Mouse (Mus musculus) C2C12 (cell line): Measurements from ENCODE around the gene Pltp. TPM values are rescaled to one million over a fixed set of nuclear protein-coding genes. Genes with fewer than 3 reads are reported as not detected.
"Not testable (repeated sequence)": the region's sequence is repeated elsewhere in the genome, so short reads cannot be mapped to it uniquely, and the experiment has no call there.

Experiments
- H3K27me3 ChIP-seq: one replicate; pipeline ENCODE4 v1.6.1; 2011; ENCODE audit not compliant: control insufficient read depth, insufficient read depth, insufficient read length
- H3K36me3 ChIP-seq: one replicate; pipeline ENCODE4 v1.6.1; 2011; ENCODE audit not compliant: control insufficient read depth, insufficient read depth
- H3K4me3 ChIP-seq: one replicate; pipeline ENCODE4 v1.5.1; 2011; ENCODE audit warnings: mild to moderate bottlenecking, control low read depth; ENCODE audit not compliant: poor library complexity, insufficient read depth, severe bottlenecking
- H3K79me2 ChIP-seq: one replicate; pipeline ENCODE4 v1.6.1; 2011; ENCODE audit not compliant: control insufficient read depth, insufficient read depth
- H3K79me3 ChIP-seq: one replicate; pipeline ENCODE4 v1.6.1; 2011; ENCODE audit warnings: low read depth, control low read depth
- H3ac ChIP-seq: one replicate; pipeline ENCODE3; 2011; ENCODE audit warnings: low read depth; ENCODE audit not compliant: control insufficient read depth, insufficient read length
- CEBPB ChIP-seq: IDR thresholded peaks from one replicate; pipeline ENCODE4 v1.6.1; 2011; ENCODE audit warnings: low read depth, mild to moderate bottlenecking, control low read depth, moderate library complexity
- CTCF ChIP-seq: IDR thresholded peaks from one replicate; pipeline ENCODE4 v1.5.1; 2011; ENCODE audit not compliant: control insufficient read depth, insufficient read depth, insufficient read length
- FOSL1 ChIP-seq: IDR thresholded peaks from one replicate; pipeline ENCODE4 v1.8.0; 2011; ENCODE audit warnings: mild to moderate bottlenecking, low read length; ENCODE audit not compliant: poor library complexity, insufficient read depth, severe bottlenecking
- MAX ChIP-seq: IDR thresholded peaks from one replicate; pipeline ENCODE4 v1.6.1; 2011; ENCODE audit warnings: mild to moderate bottlenecking, control low read depth
- MYOD1 ChIP-seq: IDR thresholded peaks from one replicate; pipeline ENCODE4 v1.6.1; 2011; ENCODE audit warnings: low read depth; ENCODE audit not compliant: control insufficient read depth, insufficient read length
- MYOG ChIP-seq: IDR thresholded peaks from one replicate; pipeline ENCODE4 v1.6.1; 2011; ENCODE audit not compliant: control insufficient read depth, insufficient read length; ENCODE audit errors: extremely low read depth
- USF1 ChIP-seq: IDR thresholded peaks from one replicate; pipeline ENCODE4 v1.6.1; 2011; ENCODE audit warnings: low read depth, mild to moderate bottlenecking, control low read depth, moderate library complexity
- polyA plus RNA-seq: library from polyadenylated mRNA; unstranded; fragments of >200 nt; fragmentation: generic; extraction: Trizol; gene quantifications from one replicate; pipeline ENCODE4 v1.2.1, GENCODE M21; 2012; ENCODE audit warnings: missing spikeins

Gene Pltp
- polyA plus RNA-seq, 1 experiment = 13.3 TPM

DNA sequence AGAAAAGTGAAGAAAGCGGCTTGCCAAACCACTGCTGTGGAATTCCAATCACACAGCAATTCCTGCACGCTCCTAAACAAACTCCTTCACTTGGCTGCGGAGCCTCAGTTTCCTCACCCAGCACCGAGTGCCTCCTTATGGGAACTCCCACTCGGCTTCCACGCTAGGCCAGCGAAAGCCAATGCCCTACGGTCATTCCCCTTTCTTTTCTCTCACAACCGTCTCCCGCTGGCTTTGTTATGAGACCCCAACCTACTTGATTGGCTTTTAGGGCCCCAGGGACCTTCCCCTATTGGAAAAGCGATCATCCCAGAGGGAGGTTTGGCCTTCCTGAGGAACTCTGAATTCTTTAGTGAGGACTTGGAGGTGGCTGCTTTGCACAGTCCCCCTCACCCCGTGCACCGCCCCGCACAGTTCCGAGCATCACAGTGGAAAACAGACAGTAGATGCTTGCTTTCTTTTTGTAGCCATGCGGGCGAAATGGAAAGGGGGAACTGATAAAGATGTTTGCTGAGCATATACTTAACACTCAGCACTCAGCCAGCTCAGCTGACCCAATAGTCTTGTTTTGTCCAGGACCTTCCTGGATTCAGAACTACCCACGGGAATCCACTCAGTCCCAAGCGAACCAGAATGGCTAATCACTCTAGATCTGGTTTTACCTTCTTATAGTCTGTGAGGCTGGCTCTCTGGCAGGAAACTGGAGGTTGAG, 487 bp upstream of the Pltp start:
- Histone ChIP-seq H3K79me2 (no peaks in the 10 kb centered on the region), H3K36me3 (no peaks in the 10 kb centered on the region), H3K4me3 (peak overlapping the region; percentile 11), H3K79me3 (no peaks in the 10 kb centered on the region), H3ac (peak overlapping the region; percentile 72), H3K27me3 (no peaks in the 10 kb centered on the region)
- TF ChIP-seq FOSL1 = no peak
- TF ChIP-seq MYOG = no peak
- TF ChIP-seq MYOD1 = no peak
- no peak for TF ChIP-seq CEBPB
- TF ChIP-seq CTCF = no peak

DNA sequence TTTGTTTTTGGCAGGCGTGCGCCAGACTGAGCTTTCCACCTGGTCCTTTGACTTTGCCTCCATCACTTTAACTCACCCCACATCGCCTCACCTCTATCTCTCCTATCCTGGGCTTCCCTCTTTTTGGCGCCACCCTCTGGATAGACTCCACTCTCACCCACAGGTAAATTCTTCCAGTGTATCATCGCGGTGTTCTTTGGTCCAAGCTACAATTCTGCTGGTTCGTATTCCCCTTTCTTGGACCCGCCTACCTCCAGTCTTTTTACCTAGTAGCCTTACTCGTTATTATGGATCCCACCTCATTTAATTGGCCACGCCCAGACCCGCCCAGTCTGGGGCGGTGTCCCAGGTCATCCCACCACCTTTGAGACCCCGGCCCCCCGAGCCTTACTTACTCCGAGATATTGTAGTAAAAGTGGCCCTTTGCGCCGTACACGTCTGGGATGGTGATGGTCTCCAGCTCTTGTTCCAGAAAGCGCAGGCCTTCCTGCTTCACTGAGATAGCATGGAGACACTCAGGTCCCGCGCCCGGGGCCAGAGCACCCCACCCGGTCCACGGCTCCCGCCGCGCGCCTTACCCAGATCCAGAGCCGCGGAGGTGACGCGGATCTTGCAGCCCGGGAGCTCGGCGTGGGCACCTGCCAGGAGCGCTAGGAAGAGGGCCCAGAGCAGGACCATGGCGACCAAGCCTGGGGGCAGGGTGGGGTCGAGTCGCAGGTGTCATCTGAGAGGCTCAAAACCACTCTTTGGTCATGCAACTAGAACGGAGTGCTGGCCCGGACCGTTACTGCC, 1.0 kb downstream of the Pltp start:
- no peaks in the 10 kb centered on the region for H3K79me3 ChIP-seq
- H3K79me2 ChIP-seq = no peaks in the 10 kb centered on the region
- H3ac ChIP-seq = peak overlapping the region; percentile 59
- H3K4me3 ChIP-seq = peak overlapping the region; percentile 48
- TF ChIP-seq USF1 = no peak
- no peak for TF ChIP-seq CEBPB
- TF ChIP-seq MAX = no peak
- TF ChIP-seq MYOD1 = no peak
- no peak for TF ChIP-seq MYOG
- no peak for TF ChIP-seq CTCF
- no peak for TF ChIP-seq FOSL1
- H3K27me3 ChIP-seq = no peaks in the 10 kb centered on the region
- no peaks in the 10 kb centered on the region for H3K36me3 ChIP-seq

DNA sequence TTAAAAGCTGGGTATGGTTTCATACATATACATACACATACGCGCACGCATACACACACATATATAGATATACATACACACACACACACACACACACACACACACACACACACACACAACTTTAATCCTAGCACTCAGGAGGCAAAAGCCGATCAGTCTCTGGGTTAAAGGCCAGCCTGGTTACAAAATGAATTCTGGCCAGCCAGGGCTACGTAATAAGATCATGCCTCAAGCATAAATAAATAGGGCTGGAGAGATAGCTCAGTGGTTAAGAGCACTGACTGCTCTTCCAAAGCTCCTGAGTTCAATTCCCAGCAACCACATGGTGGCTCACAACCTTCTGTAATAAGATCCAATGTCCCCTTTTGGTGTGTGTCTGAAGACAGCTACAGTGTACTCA, 1.9 kb downstream of the Pltp start:
- H3ac ChIP-seq, H3K27me3 ChIP-seq, H3K36me3 ChIP-seq, H3K79me3 ChIP-seq, H3K4me3 ChIP-seq, H3K79me2 ChIP-seq: not testable (repeated sequence)

- no peaks in the 10 kb centered on the region for H3K27me3 ChIP-seq
- H3K79me2 ChIP-seq = no peaks in the 10 kb centered on the region
- TF ChIP-seq CEBPB (no peak), MAX (no peak), FOSL1 (no peak), CTCF (no peak), MYOG (no peak)
- no peaks in the 10 kb centered on the region for H3K79me3 ChIP-seq
- H3K36me3 ChIP-seq = no peaks in the 10 kb centered on the region
- no peak overlapping the region for H3ac ChIP-seq
- no peak overlapping the region for H3K4me3 ChIP-seq
Observed at GRCm38 (mm10) chr2:164850061-164850460, 7.5 kb downstream of the Pltp start.

DNA sequence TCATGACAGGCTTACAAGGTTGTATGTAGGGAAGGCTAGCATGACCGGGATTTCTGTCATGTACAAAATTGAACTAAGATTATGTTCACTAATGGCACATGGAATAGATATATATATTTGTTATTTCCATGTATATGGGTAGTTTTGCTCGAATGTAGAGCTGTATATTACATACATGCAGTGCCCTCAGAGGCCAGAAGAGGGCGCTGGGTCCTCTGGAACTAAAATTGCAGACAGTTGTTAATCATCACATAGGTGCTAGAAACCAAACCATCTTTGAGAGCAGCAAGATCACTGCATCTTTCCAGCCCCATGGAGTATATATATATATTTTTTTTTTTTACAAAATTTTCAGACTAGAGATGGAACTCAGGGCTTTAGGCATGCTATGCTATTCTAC, 11.7 kb downstream of the Pltp start:
- H3K36me3 ChIP-seq = no peaks in the 10 kb centered on the region
- no peak overlapping the region for H3ac ChIP-seq
- no peak overlapping the region for H3K4me3 ChIP-seq
- H3K27me3 ChIP-seq = no peaks in the 10 kb centered on the region
- TF ChIP-seq USF1 = no peak
- no peak for TF ChIP-seq CEBPB
- no peak for TF ChIP-seq MYOG
- TF ChIP-seq MYOD1 = no peak
- no peak for TF ChIP-seq CTCF
- TF ChIP-seq FOSL1 = no peak
- no peak for TF ChIP-seq MAX
- no peaks in the 10 kb centered on the region for H3K79me3 ChIP-seq
- no peaks in the 10 kb centered on the region for H3K79me2 ChIP-seq

- Histone ChIP-seq H3ac (no peak overlapping the region), H3K79me2 (peaks cover 20% of the 10 kb centered on the region), H3K4me3 (no peak overlapping the region), H3K27me3 (no peaks in the 10 kb centered on the region), H3K36me3 (peaks cover 25% of the 10 kb centered on the region), H3K79me3 (peaks cover 8% of the 10 kb centered on the region)
- TF ChIP-seq USF1 (no peak), CTCF (no peak), FOSL1 (no peak), MAX (no peak), MYOG (no peak), MYOD1 (no peak), CEBPB (no peak)
Observed at GRCm38 (mm10) chr2:164835164-164835563, 22.3 kb downstream of the Pltp start.
